Mouse (Mus musculus) heart, postnatal 36 days (tissue): ENCODE results near the gene Rpl15. TPM values are rescaled to one million over a fixed set of nuclear protein-coding genes. Genes with fewer than 3 reads are reported as not detected.
"Not testable (repeated sequence)": the region's sequence is repeated elsewhere in the genome, so short reads cannot be mapped to it uniquely, and the experiment has no call there.

ENCODE experiments used
- DNase-seq, 2 experiments: peaks; one replicate each; pipeline ENCODE4 v3.0.0; 2021 to 2022
- intact Hi-C: fragments of 180-260 bp; cut with DNase I; formaldehyde crosslinking; loops from one replicate; pipeline ENCODE4 v1.15.1; 2025
- total RNA-seq, 2 experiments: library from RNA; stranded (reverse); gene quantifications; 2 replicates each; pipeline ENCODE4 v1.2.3; 2021

The Rpl15 gene
- total RNA-seq, result 100 to 1,000 TPM; 543 to 581 TPM

GRCm38 (mm10) chr14:18270529-18271441 lies at the start of gene Rpl15, which contains the start of gene Nkiras1:
TSS of gene Rpl15 (minus strand) at chr14:18271391.
TSS of gene Nkiras1 (plus strand) at chr14:18271136.
- peak; percentile 96 to 97 for DNase-seq
- intact Hi-C loops, result loop anchor here (1.0 to 2.0 kb wide), 2 partner anchors 31 to 60 kb away; partner anchors contain the start of genes Nr1d2 and Ube2e1

DNA sequence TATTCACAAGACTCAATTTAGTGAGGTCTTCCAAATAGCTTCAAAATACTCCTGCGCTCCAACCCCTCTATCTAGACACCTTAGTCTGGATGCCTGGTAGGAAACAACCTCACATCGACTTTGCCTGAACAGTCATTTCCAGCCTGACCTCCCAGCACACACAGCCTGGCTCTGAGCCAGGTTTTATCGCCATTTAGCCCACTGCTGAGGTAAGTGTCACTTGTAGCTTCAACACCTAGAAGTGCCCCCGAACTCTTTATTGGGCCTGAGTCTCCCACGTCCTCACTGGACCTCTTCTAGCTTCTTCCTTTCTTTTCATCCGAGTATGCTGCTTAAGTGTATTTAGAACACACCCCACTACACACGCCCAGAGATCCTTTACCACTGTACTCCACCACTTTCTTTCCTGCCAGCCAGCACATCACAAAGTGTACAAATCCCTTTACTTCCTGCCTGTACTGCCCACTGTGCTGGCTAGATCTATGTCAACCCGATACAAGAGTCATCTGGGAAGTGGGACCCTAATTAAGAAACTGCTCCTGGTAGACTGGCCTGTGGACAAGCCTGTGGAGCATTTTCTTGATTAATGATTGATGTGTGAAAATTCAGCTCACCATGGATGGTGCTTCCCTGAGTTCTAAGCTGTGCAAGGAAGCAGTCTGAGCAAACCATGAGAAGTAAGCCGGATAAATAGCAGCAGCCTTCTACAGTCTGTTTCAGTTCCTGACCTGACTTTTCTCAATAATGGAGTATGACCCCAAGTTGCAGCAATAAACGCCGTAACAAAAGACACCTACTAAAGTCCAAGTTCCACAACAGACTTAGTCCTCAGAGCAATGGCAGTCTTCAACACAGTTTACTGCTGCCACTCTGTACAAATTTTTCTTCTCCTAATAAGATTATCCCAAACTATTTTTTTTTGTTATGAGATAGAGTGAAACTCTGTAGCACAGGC lies 46.5 kb upstream of the Rpl15 start:
- no peak for DNase-seq
- intact Hi-C loops, result no loop called here

DNA sequence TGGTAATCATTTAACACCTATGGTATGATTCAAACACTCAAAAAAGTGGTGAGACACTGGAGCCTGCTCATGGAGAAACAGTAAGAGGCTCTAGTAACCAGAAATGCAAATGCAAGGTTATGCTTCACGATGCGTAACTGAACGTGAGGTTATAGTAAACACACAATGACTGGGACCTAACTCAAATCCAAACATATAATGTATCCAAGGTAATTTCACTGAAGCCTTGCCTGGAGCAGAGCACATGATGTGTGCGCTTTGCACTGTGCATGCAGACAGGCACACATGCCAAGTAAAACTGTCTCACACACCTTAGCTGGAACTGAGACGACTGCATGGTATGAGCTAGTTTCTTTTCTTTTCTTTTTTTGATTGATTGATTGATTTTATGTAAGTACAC lies 33.0 kb upstream of the Rpl15 start:
- intact Hi-C loops, result no loop called here
- no peak for DNase-seq

GRCm38 (mm10) chr14:18303262-18303661 lies 32.1 kb upstream of the Rpl15 start:
- DNase-seq, result peak; percentile 47 to 50

DNA sequence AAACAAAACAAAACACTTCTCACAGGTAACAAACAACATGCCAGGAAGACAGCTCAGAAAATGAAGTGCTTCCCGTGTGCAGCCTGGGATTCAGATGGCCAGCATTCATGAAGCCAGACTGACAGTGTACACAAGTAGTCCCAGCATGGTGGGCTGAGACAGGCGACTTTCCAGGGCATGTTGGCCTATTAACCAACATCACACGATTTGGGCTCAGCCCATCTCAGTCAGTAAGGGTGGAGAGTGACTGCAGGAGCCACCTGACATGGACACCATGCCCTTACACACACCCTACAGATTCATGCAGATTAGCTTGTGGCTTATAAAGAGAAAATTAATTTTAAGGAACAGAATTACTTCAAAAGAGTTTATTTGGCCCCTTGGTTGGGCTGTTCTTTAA lies 31.6 kb upstream of the Rpl15 start:
- intact Hi-C loops, result no loop called here
- no peak for DNase-seq

More at GRCm38 (mm10) chr14:18303262-18303661, 32.1 kb upstream of the Rpl15 start:
- intact Hi-C loops, result no loop called here

DNA sequence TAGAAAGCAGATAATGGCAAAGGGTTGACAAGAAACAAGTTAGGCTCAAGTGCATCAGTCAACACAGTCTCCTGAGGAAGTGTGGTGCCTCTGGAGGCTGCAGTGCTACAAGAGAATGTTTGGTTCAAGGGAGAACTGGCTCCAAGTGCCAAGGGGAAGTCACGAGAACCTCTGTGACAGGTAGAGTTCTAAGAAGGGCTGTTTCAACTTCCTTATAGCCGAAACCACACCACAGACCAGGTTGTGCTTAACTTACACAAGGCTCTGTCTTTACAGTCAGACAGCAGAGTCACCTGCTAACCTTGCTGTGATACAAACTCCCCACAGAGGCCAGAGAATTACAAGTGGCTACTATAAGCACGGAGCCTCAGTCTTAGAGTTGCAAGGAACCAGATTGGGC lies 30.4 kb upstream of the Rpl15 start:
- intact Hi-C loops, result no loop called here
- DNase-seq, result no peak

DNA sequence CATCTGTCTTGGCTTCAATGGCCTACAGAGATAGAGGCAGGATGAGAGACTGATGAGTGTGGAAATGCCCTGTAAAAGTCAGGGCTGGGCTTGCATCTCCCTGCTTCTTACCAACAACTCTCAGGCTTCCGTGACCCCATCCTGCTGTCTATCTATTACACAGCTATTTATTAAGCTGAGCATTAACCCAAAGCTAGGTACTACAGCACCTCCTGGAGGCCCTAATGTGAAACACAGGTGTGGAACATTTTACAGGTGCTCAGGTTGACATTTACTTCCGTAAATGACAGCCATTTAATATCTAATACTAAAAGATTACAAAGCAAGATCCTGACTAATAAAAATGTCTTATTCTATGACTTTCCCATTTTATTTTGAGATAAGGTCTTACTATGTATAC lies 29.5 kb upstream of the Rpl15 start:
- intact Hi-C loops, result no loop called here
- DNase-seq, result no peak

GRCm38 (mm10) chr14:18298874-18299273 lies 27.7 kb upstream of the Rpl15 start:
- no peak for DNase-seq

DNA sequence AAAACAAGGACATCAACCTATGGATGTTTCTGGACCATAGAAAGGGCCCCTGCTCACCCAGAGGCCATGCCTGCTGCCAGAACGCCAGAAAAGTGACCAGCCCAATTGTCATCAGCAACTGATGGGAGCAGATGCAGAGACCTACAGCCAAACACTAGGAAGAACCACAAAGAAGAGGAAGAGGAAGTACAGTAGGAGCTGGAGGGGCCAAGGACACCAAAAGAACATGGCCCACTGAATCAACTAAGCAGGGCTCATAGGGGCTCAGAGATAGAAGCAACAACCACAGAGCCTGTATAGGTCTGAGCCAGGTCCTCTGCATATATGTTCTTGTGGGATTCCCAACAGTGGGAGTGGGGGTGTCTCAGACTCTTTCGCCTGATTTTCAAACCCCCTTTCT lies 26.2 kb upstream of the Rpl15 start:
- no peak for DNase-seq
- intact Hi-C loops, result no loop called here

More at GRCm38 (mm10) chr14:18298874-18299273, 27.7 kb upstream of the Rpl15 start:
- intact Hi-C loops, result no loop called here

DNA sequence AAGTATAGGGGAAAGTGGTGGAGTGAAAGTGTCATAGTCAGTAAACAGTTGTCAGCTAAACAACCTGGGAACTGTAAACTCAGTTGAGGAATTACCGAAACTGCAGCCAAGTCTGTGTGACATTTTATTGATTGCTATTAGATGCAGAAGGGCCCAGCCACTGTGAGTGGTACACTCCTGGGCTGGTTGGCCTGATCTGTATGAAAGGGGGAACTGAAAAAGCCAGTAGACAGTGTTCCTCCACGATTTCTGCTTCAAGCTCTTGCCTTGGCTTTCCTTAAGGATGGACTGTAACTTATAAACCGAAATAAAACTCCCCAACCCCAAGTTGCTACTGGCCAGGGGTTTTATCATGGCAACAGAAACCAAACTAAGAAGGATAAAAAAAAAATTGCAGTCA lies 21.4 kb upstream of the Rpl15 start:
- intact Hi-C loops, result no loop called here
- no peak for DNase-seq

GRCm38 (mm10) chr14:18292111-18292510 lies 20.9 kb upstream of the Rpl15 start:
- no peak for DNase-seq
- intact Hi-C loops, result no loop called here

DNA sequence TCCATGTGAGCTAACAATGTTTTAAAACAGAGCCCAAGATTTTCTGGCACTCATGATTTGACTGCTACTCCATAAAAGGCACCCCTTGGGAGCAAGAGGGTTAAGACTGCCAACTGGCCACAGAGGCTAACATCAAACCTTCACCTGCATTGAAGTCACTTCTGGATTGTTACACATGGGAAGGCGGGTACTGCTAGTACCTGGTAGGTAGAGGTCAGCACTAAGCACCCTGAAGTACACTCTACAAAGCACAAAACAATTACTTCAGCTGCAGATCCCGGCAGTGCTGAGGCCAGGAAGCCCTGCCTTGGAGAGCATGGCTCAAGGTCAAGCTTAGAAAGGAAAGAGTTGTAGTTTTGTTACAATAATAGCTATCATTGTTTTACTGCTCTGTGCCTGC lies 16.2 kb upstream of the Rpl15 start:
- intact Hi-C loops, result loop anchor here (10.0 kb wide), 1 partner anchor 883 kb away; no protein-coding TSS in a partner anchor
- DNase-seq, result no peak

- intact Hi-C loops, result loop anchor here (10.0 kb wide), 1 partner anchor 882 kb away; no protein-coding TSS in a partner anchor
- no peak for DNase-seq
Observed at GRCm38 (mm10) chr14:18286441-18286840, 15.2 kb upstream of the Rpl15 start.

DNA sequence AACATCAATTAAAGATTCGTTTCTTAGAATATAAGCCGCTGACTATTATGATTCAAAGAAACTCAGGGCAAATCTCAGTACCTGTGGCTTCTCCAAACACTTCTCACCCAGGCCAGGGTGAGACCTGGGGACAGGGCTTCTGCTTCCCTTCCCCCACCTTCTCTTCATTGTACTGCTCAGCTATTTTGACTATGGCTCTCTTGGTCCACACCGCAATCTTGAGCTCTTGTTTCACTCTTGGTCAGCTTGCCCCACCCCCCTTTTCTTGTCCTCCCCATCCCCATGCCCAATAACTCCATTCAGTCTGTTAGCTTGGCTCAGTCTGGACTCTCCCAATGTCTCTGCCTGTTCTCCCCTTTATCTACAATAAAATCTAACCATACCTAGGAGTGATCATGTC lies 14.3 kb upstream of the Rpl15 start:
- no peak for DNase-seq
- intact Hi-C loops, result loop anchor here (2.0 to 10.0 kb wide), 2 partner anchors 75 to 881 kb away; no protein-coding TSS in a partner anchor

- DNase-seq, result peak in 1 of 2 experiments; percentile 21
Observed at GRCm38 (mm10) chr14:18284581-18284980, 13.4 kb upstream of the Rpl15 start.

GRCm38 (mm10) chr14:18280375-18280774 lies 9.2 kb upstream of the Rpl15 start:
- intact Hi-C loops, result loop anchor here (10.0 kb wide), 1 partner anchor 876 kb away; no protein-coding TSS in a partner anchor
- no peak for DNase-seq

More at GRCm38 (mm10) chr14:18284581-18284980, 13.4 kb upstream of the Rpl15 start:
- intact Hi-C loops, result loop anchor here (2.0 to 10.0 kb wide), 2 partner anchors 74 to 880 kb away; no protein-coding TSS in a partner anchor

DNA sequence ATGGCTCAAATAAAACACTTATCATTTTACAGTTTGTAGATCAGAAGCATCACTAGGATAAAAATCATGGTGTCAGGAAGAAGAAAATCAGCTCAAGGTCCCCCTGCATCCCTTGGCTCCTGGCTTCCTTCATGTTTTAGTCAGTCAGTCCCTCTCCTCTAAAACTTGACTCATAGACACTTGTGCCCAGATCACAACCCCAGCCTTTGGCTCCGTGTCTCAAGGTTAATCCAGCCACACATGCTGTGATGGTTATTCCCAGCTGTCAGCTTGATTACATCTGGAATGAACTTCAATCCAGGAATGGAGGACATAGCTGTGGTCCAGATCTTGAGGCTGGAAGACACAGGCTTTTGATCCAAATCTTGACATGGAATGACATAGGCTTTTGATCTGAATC lies 3.3 kb upstream of the Rpl15 start:
- DNase-seq, result no peak
- intact Hi-C loops, result no loop called here

- no peak for DNase-seq
- intact Hi-C loops, result loop anchor here (1.0 to 2.0 kb wide), 2 partner anchors 32 to 59 kb away; partner anchors contain the start of genes Nr1d2 and Ube2e1
Observed at GRCm38 (mm10) chr14:18271666-18272065, 475 bp upstream of the Rpl15 start.

DNA sequence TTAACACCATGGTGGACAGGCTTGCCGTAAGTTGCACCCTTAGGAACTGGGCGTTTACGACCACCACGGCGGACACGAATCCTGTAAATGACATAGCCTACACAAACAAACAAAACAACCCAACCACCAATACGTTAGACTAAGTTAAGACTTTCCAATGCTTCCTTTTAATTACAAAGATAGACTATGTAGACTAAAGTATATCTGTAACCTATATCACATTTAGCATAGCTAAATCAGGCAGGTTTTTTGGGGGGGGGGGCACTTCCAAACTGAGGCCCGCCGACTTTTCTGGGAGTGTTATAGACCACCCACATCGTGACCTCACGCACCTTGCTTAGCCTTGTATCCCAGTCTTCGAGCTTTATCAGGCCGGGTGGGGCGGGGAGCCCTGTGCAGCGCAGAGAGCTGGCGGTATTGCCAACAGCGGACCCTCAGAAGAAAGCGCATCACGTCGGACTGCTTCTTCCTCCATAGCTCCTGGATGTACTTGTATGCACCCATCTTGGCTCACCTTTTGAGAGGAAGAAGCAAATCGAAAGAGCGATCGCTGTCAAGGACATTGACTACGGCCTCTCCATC lies 1.2 kb downstream of the Rpl15 start:
- intact Hi-C loops, result loop anchor here (2.0 kb wide), 1 partner anchor 61 kb away; the partner anchor contains the start of gene Ube2e1
- DNase-seq, result not testable (repeated sequence)

DNA sequence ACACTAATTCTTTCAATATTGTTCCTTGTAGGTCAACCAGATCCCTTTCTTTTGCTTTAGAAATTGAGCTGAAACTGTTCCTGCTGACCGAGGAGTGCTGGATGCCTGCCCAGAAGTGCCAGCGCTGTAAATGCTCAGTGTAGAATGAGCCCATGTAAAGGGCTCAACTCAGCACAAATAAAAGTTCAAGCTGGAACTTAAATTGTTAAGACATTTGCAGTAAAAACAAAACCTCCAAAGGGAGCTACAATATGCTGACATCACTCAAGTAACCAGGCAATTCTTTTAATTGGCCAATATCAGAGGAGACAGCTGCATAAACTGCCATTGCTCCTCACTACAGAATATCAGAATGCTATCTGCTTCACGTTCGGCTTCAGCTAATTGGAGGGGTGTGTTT lies 7.8 kb downstream of the Rpl15 start:
- DNase-seq, result peak in 1 of 2 experiments; percentile 23
- intact Hi-C loops, result no loop called here
